Mouse (Mus musculus) left cerebral cortex, postnatal 25 days (tissue): Measurements from ENCODE around the gene Fam193a. TPM values are rescaled to one million over a fixed set of nuclear protein-coding genes. Genes with fewer than 3 reads are reported as not detected.

ENCODE experiments used
- DNase-seq, 2 experiments: peaks; one replicate each; pipeline ENCODE4 v3.0.0; 2022; ENCODE audit warnings: low spot score in 2 of 2, mixed read lengths in 1 of 2
- intact Hi-C: fragments of 180-260 bp; cut with DNase I; formaldehyde crosslinking; loops from one replicate; pipeline ENCODE4 v1.15.1; 2025
- total RNA-seq, 2 experiments: library from RNA; stranded (reverse); gene quantifications; 2 replicates each; pipeline ENCODE4 v1.2.3; 2021

Gene Fam193a
- total RNA-seq, 2 experiments from 2014 or later = 38.1 to 39.7 TPM

- intact Hi-C loops = no loop called here
- no peak for DNase-seq
Observed at GRCm38 (mm10) chr5:34535831-34536230, 166.1 kb downstream of the Fam193a start.

Other genes starting within 250 kb of the Fam193a start
- 1 to 10 TPM; 1.7 to 1.8 TPM for gene Poln, start 200.5 kb upstream of the Fam193a start, total RNA-seq
- gene Haus3, start 200.4 kb upstream of the Fam193a start, total RNA-seq = 1 to 10 TPM; 6.1 to 7.7 TPM
- gene Mxd4, start 182.2 kb upstream of the Fam193a start, total RNA-seq = 10 to 100 TPM; 77.6 to 96.5 TPM
- 10 to 100 TPM; 40.6 to 62.2 TPM for gene Zfyve28, start 81.5 kb upstream of the Fam193a start, total RNA-seq
- gene Cfap99, start 81.3 kb upstream of the Fam193a start, total RNA-seq = 1 to 10 TPM in 1 of 2 experiments, under 1 TPM in 1; 0.71 to 1.1 TPM
- 10 to 100 TPM; 86.9 to 89.8 TPM for gene Rnf4, start 33.6 kb upstream of the Fam193a start, total RNA-seq
- 10 to 100 TPM; 13.0 to 13.1 TPM for gene Tnip2, start 144.1 kb downstream of the Fam193a start, total RNA-seq
- 1 to 10 TPM; 2.1 to 4.9 TPM for gene Sh3bp2, start 155.9 kb downstream of the Fam193a start, total RNA-seq
- 100 to 1,000 TPM; 415 to 423 TPM for gene Add1, start 203.7 kb downstream of the Fam193a start, total RNA-seq